Mouse (Mus musculus): ENCODE data around the gene Cep128.

The Cep128 gene

GRCm38 (mm10) chr12:91312591-91312990, 71.6 kb downstream of the Cep128 start:
- no peak for DNase-seq (ENCODE audit: low spot score in 2 of 2)

- no peak for DNase-seq (ENCODE audit: low spot score in 2 of 2)
Observed at GRCm38 (mm10) chr12:91307733-91308132, 76.5 kb downstream of the Cep128 start.

GRCm38 (mm10) chr12:91305769-91306168, 78.4 kb downstream of the Cep128 start:
- DNase-seq (ENCODE audit: low spot score in 2 of 2) = no peak

- DNase-seq (ENCODE audit: low spot score in 2 of 2) = no peak
Observed at GRCm38 (mm10) chr12:91305038-91305437, 79.2 kb downstream of the Cep128 start.

- no peak for DNase-seq (ENCODE audit: low spot score in 2 of 2)
Observed at GRCm38 (mm10) chr12:91298700-91299099, 85.5 kb downstream of the Cep128 start.

- DNase-seq (ENCODE audit: low spot score in 2 of 2) = no peak
Observed at GRCm38 (mm10) chr12:91295870-91296269, 88.3 kb downstream of the Cep128 start.

- no peak for DNase-seq (ENCODE audit: low spot score in 2 of 2)
Observed at GRCm38 (mm10) chr12:91295436-91295835, 88.8 kb downstream of the Cep128 start.

- DNase-seq (ENCODE audit: low spot score in 2 of 2) = no peak
Observed at GRCm38 (mm10) chr12:91273936-91274335, 110.3 kb downstream of the Cep128 start.

- DNase-seq (ENCODE audit: low spot score in 2 of 2) = no peak
Observed at GRCm38 (mm10) chr12:91269634-91270033, 114.6 kb downstream of the Cep128 start.

- DNase-seq (ENCODE audit: low spot score in 2 of 2) = no peak
Observed at GRCm38 (mm10) chr12:91268974-91269373, 115.2 kb downstream of the Cep128 start.

GRCm38 (mm10) chr12:91266014-91266413, 118.2 kb downstream of the Cep128 start:
- DNase-seq (ENCODE audit: low spot score in 2 of 2) = no peak

- peak in 1 of 2 experiments; percentile 38 for DNase-seq (ENCODE audit: low spot score in 2 of 2)
Observed at GRCm38 (mm10) chr12:91265462-91265861, 118.7 kb downstream of the Cep128 start.

GRCm38 (mm10) chr12:91264828-91265355, 119.3 kb downstream of the Cep128 start:
- no peak for DNase-seq (ENCODE audit: low spot score in 2 of 2)

GRCm38 (mm10) chr12:91263705-91264104, 120.5 kb downstream of the Cep128 start:
- DNase-seq (ENCODE audit: low spot score in 2 of 2) = no peak

- DNase-seq (ENCODE audit: low spot score in 2 of 2) = no peak
Observed at GRCm38 (mm10) chr12:91262801-91263200, 121.4 kb downstream of the Cep128 start.

- DNase-seq (ENCODE audit: low spot score in 2 of 2) = no peak
Observed at GRCm38 (mm10) chr12:91256334-91256733, 127.9 kb downstream of the Cep128 start.

GRCm38 (mm10) chr12:91254831-91255230, 129.4 kb downstream of the Cep128 start:
- DNase-seq (ENCODE audit: low spot score in 2 of 2) = no peak

- DNase-seq (ENCODE audit: low spot score in 2 of 2) = no peak
Observed at GRCm38 (mm10) chr12:91220609-91221008, 163.6 kb downstream of the Cep128 start.

- DNase-seq (ENCODE audit: low spot score in 2 of 2) = no peak
Observed at GRCm38 (mm10) chr12:91205550-91205949, 178.7 kb downstream of the Cep128 start.

- DNase-seq (ENCODE audit: low spot score in 2 of 2) = peak; percentile 48 to 60
Observed at GRCm38 (mm10) chr12:91204330-91204729, 179.9 kb downstream of the Cep128 start.

- no peak for DNase-seq (ENCODE audit: low spot score in 2 of 2)
Observed at GRCm38 (mm10) chr12:91202496-91202895, 181.7 kb downstream of the Cep128 start.

- no peak for DNase-seq (ENCODE audit: low spot score in 2 of 2)
Observed at GRCm38 (mm10) chr12:91189111-91189510, 195.1 kb downstream of the Cep128 start.

- peak in 1 of 2 experiments; percentile 27 for DNase-seq (ENCODE audit: low spot score in 2 of 2)
Observed at GRCm38 (mm10) chr12:91185564-91185963, 198.6 kb downstream of the Cep128 start.

- DNase-seq (ENCODE audit: low spot score in 2 of 2) = no peak
Observed at GRCm38 (mm10) chr12:91184616-91185015, 199.6 kb downstream of the Cep128 start.
